Mouse (Mus musculus): ENCODE results near the gene Olfml2b.
A peak's percentile ranks its signal among the peaks of the same experiment; 100 is the strongest.

Gene Olfml2b

GRCm38 (mm10) chr1:170644255-170645205 is at the start of gene Olfml2b:
TSS of gene Olfml2b (plus strand) at chr1:170644532.
- peak; percentile 8 for DNase-seq (ENCODE audit: low read depth, low spot score)

- DNase-seq (ENCODE audit: low read depth, low spot score) = no peak
Measured at GRCm38 (mm10) chr1:170594575-170594974, 49.8 kb upstream of the Olfml2b start.

- DNase-seq (ENCODE audit: low read depth, low spot score) = no peak
Measured at GRCm38 (mm10) chr1:170605228-170606001, 38.9 kb upstream of the Olfml2b start.

GRCm38 (mm10) chr1:170607231-170607917 is 37.0 kb upstream of the Olfml2b start:
- DNase-seq (ENCODE audit: low read depth, low spot score) = no peak

GRCm38 (mm10) chr1:170608461-170609071 is 35.8 kb upstream of the Olfml2b start:
- no peak for DNase-seq (ENCODE audit: low read depth, low spot score)

- no peak for DNase-seq (ENCODE audit: low read depth, low spot score)
Measured at GRCm38 (mm10) chr1:170609872-170610271, 34.5 kb upstream of the Olfml2b start.

- DNase-seq (ENCODE audit: low read depth, low spot score) = no peak
Measured at GRCm38 (mm10) chr1:170610289-170610688, 34.0 kb upstream of the Olfml2b start.

GRCm38 (mm10) chr1:170610695-170611094 is 33.6 kb upstream of the Olfml2b start:
- DNase-seq (ENCODE audit: low read depth, low spot score) = no peak

GRCm38 (mm10) chr1:170611631-170612030 is 32.7 kb upstream of the Olfml2b start:
- DNase-seq (ENCODE audit: low read depth, low spot score) = no peak

- DNase-seq (ENCODE audit: low read depth, low spot score) = no peak
Measured at GRCm38 (mm10) chr1:170612968-170613872, 31.1 kb upstream of the Olfml2b start.

GRCm38 (mm10) chr1:170619686-170620374 is 24.5 kb upstream of the Olfml2b start:
- DNase-seq (ENCODE audit: low read depth, low spot score) = no peak

GRCm38 (mm10) chr1:170622934-170623333 is 21.4 kb upstream of the Olfml2b start:
- DNase-seq (ENCODE audit: low read depth, low spot score) = no peak

- DNase-seq (ENCODE audit: low read depth, low spot score) = no peak
Measured at GRCm38 (mm10) chr1:170623432-170623831, 20.9 kb upstream of the Olfml2b start.

GRCm38 (mm10) chr1:170630489-170630888 is 13.8 kb upstream of the Olfml2b start:
- DNase-seq (ENCODE audit: low read depth, low spot score) = no peak

GRCm38 (mm10) chr1:170631571-170631970 is 12.8 kb upstream of the Olfml2b start:
- no peak for DNase-seq (ENCODE audit: low read depth, low spot score)

GRCm38 (mm10) chr1:170632385-170632784 is 11.9 kb upstream of the Olfml2b start:
- DNase-seq (ENCODE audit: low read depth, low spot score) = peak; percentile 54

- DNase-seq (ENCODE audit: low read depth, low spot score) = no peak
Measured at GRCm38 (mm10) chr1:170632856-170633255, 11.5 kb upstream of the Olfml2b start.

- no peak for DNase-seq (ENCODE audit: low read depth, low spot score)
Measured at GRCm38 (mm10) chr1:170638941-170639340, 5.4 kb upstream of the Olfml2b start.

- DNase-seq (ENCODE audit: low read depth, low spot score) = no peak
Measured at GRCm38 (mm10) chr1:170645896-170646605, 1.7 kb downstream of the Olfml2b start.

Data from CD4-positive helper T cell, adult 2 months (primary cell).